Mouse (Mus musculus) heart, embryonic 16.5 days (tissue): ENCODE measurements around the gene Krtap3-1. TPM values are rescaled to one million over a fixed set of nuclear protein-coding genes. Genes with fewer than 3 reads are reported as not detected.

Experiments
- ATAC-seq: fragments of 200-750 bp; cut with Nextera tagmentation; replicated peaks from 2 replicates; pipeline ENCODE4 v1.8.0; 2017; ENCODE audit warnings: moderate number of reproducible peaks; ENCODE audit not compliant: insufficient read depth, low FRiP score; ENCODE audit errors: extremely low read depth
- H3K27ac ChIP-seq: fragments of 300-500 bp; sonication (generic); 2 replicates; pipeline ENCODE4 v1.5.1; 2014; ENCODE audit warnings: mild to moderate bottlenecking, low read length, control low read depth, moderate library complexity
- H3K27me3 ChIP-seq: fragments of 300-500 bp; sonication (generic); 2 replicates; pipeline ENCODE4 v1.6.1; 2014; ENCODE audit warnings: low read length, mixed read lengths; ENCODE audit not compliant: control insufficient read depth, insufficient read depth
- H3K36me3 ChIP-seq: fragments of 300-500 bp; sonication (generic); 2 replicates; pipeline ENCODE4 v1.6.1; 2014; ENCODE audit not compliant: control insufficient read depth, insufficient read depth
- H3K4me1 ChIP-seq: fragments of 300-500 bp; sonication (generic); 2 replicates; pipeline ENCODE4 v1.6.1; 2014; ENCODE audit warnings: low read length, mixed read lengths; ENCODE audit not compliant: control insufficient read depth, insufficient read depth
- H3K4me2 ChIP-seq: fragments of 300-500 bp; sonication (generic); 2 replicates; pipeline ENCODE4 v1.6.1; 2014; ENCODE audit warnings: low read depth, mild to moderate bottlenecking, control low read depth, low read length
- H3K4me3 ChIP-seq: fragments of 300-500 bp; sonication (generic); 2 replicates; pipeline ENCODE4 v1.5.1; 2014; ENCODE audit warnings: mild to moderate bottlenecking, control low read depth, low read length
- H3K9ac ChIP-seq: fragments of 300-500 bp; sonication (generic); 2 replicates; pipeline ENCODE4 v1.6.1; 2014; ENCODE audit warnings: low read length, control low read depth
- H3K9me3 ChIP-seq: fragments of 300-500 bp; sonication (generic); replicated peaks from 2 replicates; pipeline ENCODE4 v1.6.1; 2016; ENCODE audit warnings: low read length; ENCODE audit not compliant: control insufficient read depth
- WGBS: fragments of 180-500 bp; shearing (Covaris S2); extraction: QIAGEN DNeasy Blood & Tissue Kit; methylation state at CpG from one replicate; pipeline ENCODE4 v1.1.7; 2014; 5-methylcytosine and 5-hydroxymethylcytosine counted together
- polyA plus RNA-seq: library from polyadenylated mRNA; unstranded; fragments of >200 nt; fragmentation: Nextera tagmentation; extraction: Ambion mirVana; gene quantifications from 2 replicates; pipeline ENCODE4 v1.2.1, GENCODE M21; 2015

The Krtap3-1 gene
- polyA plus RNA-seq, 1 experiment from 2014 or later, result not detected

- no peaks in the 10 kb centered on the region for H3K9me3 ChIP-seq
- ATAC-seq, result no peak
- 83% methylated on average over 2 of the region's 2 CpGs for WGBS
- H3K4me1 ChIP-seq, result no peaks in the 10 kb centered on the region; the same call in 1 of the 2 replicates
- H3K4me2 ChIP-seq, result no peak overlapping the region
- no peak overlapping the region for H3K4me3 ChIP-seq
- H3K27me3 ChIP-seq, result no peaks in the 10 kb centered on the region
- no peak overlapping the region for H3K27ac ChIP-seq
- no peak overlapping the region for H3K9ac ChIP-seq
- H3K36me3 ChIP-seq, result no peaks in the 10 kb centered on the region
Measured at GRCm38 (mm10) chr11:99556195-99556594, 10.2 kb downstream of the Krtap3-1 start.

- Histone ChIP-seq H3K9ac (no peak within 1 kb of the TSS), H3K27me3 (no peaks in the 10 kb centered on the region), H3K27ac (no peak within 1 kb of the TSS), H3K4me2 (no peak within 1 kb of the TSS), H3K4me1 (no peaks in the 10 kb centered on the region), H3K4me3 (no peak within 1 kb of the TSS), H3K9me3 (no peaks in the 10 kb centered on the region), H3K36me3 (no peaks in the 10 kb centered on the region)
- 50% methylated on average over 4 of the region's 4 CpGs for WGBS
- no peak for ATAC-seq
Measured at GRCm38 (mm10) chr11:99550765-99551164, 15.7 kb downstream of the Krtap3-1 start, which contains the start of gene Krtap3-3. Krtap3-3 (minus strand) TSS chr11:99550865.

GRCm38 (mm10) chr11:99547892-99548291 is 18.5 kb downstream of the Krtap3-1 start:
- H3K4me2 ChIP-seq, result no peak overlapping the region
- H3K27ac ChIP-seq, result no peak overlapping the region
- H3K4me3 ChIP-seq, result no peak overlapping the region
- no peaks in the 10 kb centered on the region for H3K4me1 ChIP-seq
- no peak for ATAC-seq
- H3K36me3 ChIP-seq, result no peaks in the 10 kb centered on the region
- no peak overlapping the region for H3K9ac ChIP-seq
- no peaks in the 10 kb centered on the region for H3K27me3 ChIP-seq
- no peaks in the 10 kb centered on the region for H3K9me3 ChIP-seq

GRCm38 (mm10) chr11:99539721-99540120 is 26.7 kb downstream of the Krtap3-1 start:
- no peaks in the 10 kb centered on the region for H3K4me1 ChIP-seq
- H3K4me2 ChIP-seq, result no peak overlapping the region
- H3K36me3 ChIP-seq, result no peaks in the 10 kb centered on the region
- H3K9ac ChIP-seq, result no peak overlapping the region
- no peak for ATAC-seq
- no peak overlapping the region for H3K4me3 ChIP-seq
- WGBS, result 48% methylated on average over 9 of the region's 9 CpGs
- no peaks in the 10 kb centered on the region for H3K27me3 ChIP-seq
- H3K27ac ChIP-seq, result no peak overlapping the region
- no peaks in the 10 kb centered on the region for H3K9me3 ChIP-seq

- WGBS, result 73% methylated on average over 13 of the region's 13 CpGs
- ATAC-seq, result no peak
Measured at GRCm38 (mm10) chr11:99521288-99521860, 45.1 kb downstream of the Krtap3-1 start, which contains the start of gene Krt39. Krt39 (minus strand) TSS chr11:99521338.

More at GRCm38 (mm10) chr11:99521288-99521860, 45.1 kb downstream of the Krtap3-1 start, which contains the start of gene Krt39:
- Histone ChIP-seq H3K4me1 (no peaks in the 10 kb centered on the region), H3K27ac (no peak within 1 kb of the TSS), H3K36me3 (no peaks in the 10 kb centered on the region), H3K4me2 (no peak within 1 kb of the TSS), H3K4me3 (no peak within 1 kb of the TSS), H3K27me3 (no peaks in the 10 kb centered on the region), H3K9ac (no peak within 1 kb of the TSS), H3K9me3 (no peaks in the 10 kb centered on the region)

Other genes with a start within 250 kb of the Krtap3-1 start
- 0.07 and 0.10 TPM in 2 replicates for gene Krt25, start 243.7 kb downstream of the Krtap3-1 start, polyA plus RNA-seq
- not detected in 2 replicates for gene Krt26, start 228.7 kb downstream of the Krtap3-1 start, polyA plus RNA-seq
- gene Krt27, start 215.5 kb downstream of the Krtap3-1 start, polyA plus RNA-seq, result not detected in 2 replicates
- 0.09 TPM in 1 of 2 replicates, not detected in the other for gene Krt28, start 191.7 kb downstream of the Krtap3-1 start, polyA plus RNA-seq
- 13.2 and 14.1 TPM in 2 replicates for gene Krt10, start 177.3 kb downstream of the Krtap3-1 start, polyA plus RNA-seq
- gene Krt12, start 144.4 kb downstream of the Krtap3-1 start, polyA plus RNA-seq, result 0.07 TPM in 1 of 2 replicates, not detected in the other
- gene Krt20, start 128.5 kb downstream of the Krtap3-1 start, polyA plus RNA-seq, result 0.54 and 2.5 TPM in 2 replicates
- 0.46 and 0.70 TPM in 2 replicates for gene Krt23, start 73.5 kb downstream of the Krtap3-1 start, polyA plus RNA-seq
- not detected in 2 replicates for gene Krt39, start 45.3 kb downstream of the Krtap3-1 start, polyA plus RNA-seq
- gene Krt40, start 23.5 kb downstream of the Krtap3-1 start, polyA plus RNA-seq, result not detected in 2 replicates
- gene Krtap3-3, start 15.8 kb downstream of the Krtap3-1 start, polyA plus RNA-seq, result not detected in 2 replicates
- gene Krtap3-2, start 9.8 kb downstream of the Krtap3-1 start, polyA plus RNA-seq, result not detected in 2 replicates
- gene Gm11939, start 7.2 kb downstream of the Krtap3-1 start, polyA plus RNA-seq, result not detected in 2 replicates
- not detected in 2 replicates for gene Krtap1-5, start 14.4 kb upstream of the Krtap3-1 start, polyA plus RNA-seq
- gene Krtap1-4, start 17.0 kb upstream of the Krtap3-1 start, polyA plus RNA-seq, result not detected in 2 replicates
- gene Krtap1-3, start 24.7 kb upstream of the Krtap3-1 start, polyA plus RNA-seq, result not detected in 2 replicates
- gene Krtap9-3, start 31.5 kb upstream of the Krtap3-1 start, polyA plus RNA-seq, result not detected in 2 replicates
- not detected in 2 replicates for gene Gm11938, start 36.7 kb upstream of the Krtap3-1 start, polyA plus RNA-seq
- not detected in 2 replicates for gene Gm11937, start 43.6 kb upstream of the Krtap3-1 start, polyA plus RNA-seq
- gene Krtap2-4, start 48.2 kb upstream of the Krtap3-1 start, polyA plus RNA-seq, result not detected in 2 replicates
- not detected in 2 replicates for gene Gm11562, start 53.8 kb upstream of the Krtap3-1 start, polyA plus RNA-seq
- gene Krtap4-1, start 61.6 kb upstream of the Krtap3-1 start, polyA plus RNA-seq, result not detected in 2 replicates
- not detected in 2 replicates for gene Krtap4-2, start 68.5 kb upstream of the Krtap3-1 start, polyA plus RNA-seq
- not detected in 2 replicates for gene Krtap4-7, start 77.5 kb upstream of the Krtap3-1 start, polyA plus RNA-seq
- not detected in 2 replicates for gene Gm11555, start 83.6 kb upstream of the Krtap3-1 start, polyA plus RNA-seq
- gene Gm11563, start 92.3 kb upstream of the Krtap3-1 start, polyA plus RNA-seq, result not detected in 2 replicates
- gene Krtap4-6, start 99.3 kb upstream of the Krtap3-1 start, polyA plus RNA-seq, result not detected in 2 replicates
- not detected in 2 replicates for gene Gm14190, start 124.1 kb upstream of the Krtap3-1 start, polyA plus RNA-seq
- gene Gm14180, start 167.7 kb upstream of the Krtap3-1 start, polyA plus RNA-seq, result not detected in 2 replicates
- gene Gm11595, start 206.3 kb upstream of the Krtap3-1 start, polyA plus RNA-seq, result not detected in 2 replicates
- gene Krtap4-8, start 214.1 kb upstream of the Krtap3-1 start, polyA plus RNA-seq, result not detected in 2 replicates
- gene Krtap4-9, start 218.6 kb upstream of the Krtap3-1 start, polyA plus RNA-seq, result not detected in 2 replicates
- gene Gm11596, start 226.8 kb upstream of the Krtap3-1 start, polyA plus RNA-seq, result not detected in 2 replicates
- gene Gm11569, start 232.3 kb upstream of the Krtap3-1 start, polyA plus RNA-seq, result not detected in 2 replicates
- not detected in 2 replicates for gene Gm11554, start 237.8 kb upstream of the Krtap3-1 start, polyA plus RNA-seq
- not detected in 2 replicates for gene Krtap4-13, start 243.3 kb upstream of the Krtap3-1 start, polyA plus RNA-seq
- gene Gm11564, start 249.0 kb upstream of the Krtap3-1 start, polyA plus RNA-seq, result not detected in 2 replicates